Mouse (Mus musculus) natural killer cell, adult 2 months (primary cell): ENCODE data around the gene Dnase1l1.

Source experiments
- DNase-seq, 2 experiments: peaks; one replicate each; pipeline ENCODE4 v3.0.0; 2022; ENCODE audit warnings: low spot score in 2 of 2

The Dnase1l1 gene

GRCm38 (mm10) chrX:74281732-74282394 is at the start of gene Dnase1l1, which contains the start of gene Taz:
Gene Dnase1l1, minus strand, starts transcription at chrX:74282337.
Gene Taz, plus strand, starts transcription at chrX:74281912.
- peak; percentile 53 to 55 for DNase-seq

- DNase-seq, result no peak
Observed at GRCm38 (mm10) chrX:74330166-74330930, 48.2 kb upstream of the Dnase1l1 start.

- DNase-seq, result no peak
Observed at GRCm38 (mm10) chrX:74329215-74329671, 47.1 kb upstream of the Dnase1l1 start.

GRCm38 (mm10) chrX:74328725-74329161 is 46.6 kb upstream of the Dnase1l1 start, which contains the start of gene Plxna3:
Gene Plxna3, plus strand, starts transcription at chrX:74329066.
- DNase-seq, result peak; percentile 55 to 64

- DNase-seq, result peak; percentile 76 to 89
Observed at GRCm38 (mm10) chrX:74312540-74313464, 30.7 kb upstream of the Dnase1l1 start, which contains the start of gene Fam50a. Gene Fam50a, plus strand, starts transcription at chrX:74313033.

- peak; percentile 74 to 80 for DNase-seq
Observed at GRCm38 (mm10) chrX:74304867-74305700, 22.9 kb upstream of the Dnase1l1 start, which contains the start of gene Gdi1. Gene Gdi1, plus strand, starts transcription at chrX:74304998.

- DNase-seq, result no peak
Observed at GRCm38 (mm10) chrX:74299721-74300120, 17.6 kb upstream of the Dnase1l1 start.

- DNase-seq, result no peak
Observed at GRCm38 (mm10) chrX:74298348-74298747, 16.2 kb upstream of the Dnase1l1 start.

- peak; percentile 90 to 94 for DNase-seq
Observed at GRCm38 (mm10) chrX:74296538-74297448, 14.7 kb upstream of the Dnase1l1 start, which contains the start of gene Atp6ap1. Gene Atp6ap1, plus strand, starts transcription at chrX:74297097.

- DNase-seq, result no peak
Observed at GRCm38 (mm10) chrX:74293431-74293830, 11.3 kb upstream of the Dnase1l1 start.

- DNase-seq, result no peak
Observed at GRCm38 (mm10) chrX:74283092-74283437, 928 bp upstream of the Dnase1l1 start.

- DNase-seq, result peak; percentile 66 to 78
Observed at GRCm38 (mm10) chrX:74282395-74283091, 406 bp upstream of the Dnase1l1 start.

GRCm38 (mm10) chrX:74281041-74281731 is 951 bp downstream of the Dnase1l1 start:
- no peak for DNase-seq

GRCm38 (mm10) chrX:74277916-74278315 is 4.2 kb downstream of the Dnase1l1 start:
- DNase-seq, result no peak

GRCm38 (mm10) chrX:74273422-74274322 is 8.5 kb downstream of the Dnase1l1 start:
- no peak for DNase-seq

- peak; percentile 49 to 64 for DNase-seq
Observed at GRCm38 (mm10) chrX:74270902-74271551, 11.1 kb downstream of the Dnase1l1 start.
